Mouse (Mus musculus): ENCODE measurements around the gene Timd2. TPM values are rescaled to one million over a fixed set of nuclear protein-coding genes. Genes with fewer than 3 reads are reported as not detected.

Gene Timd2
- polyA plus RNA-seq, 1 experiment: not detected

DNA sequence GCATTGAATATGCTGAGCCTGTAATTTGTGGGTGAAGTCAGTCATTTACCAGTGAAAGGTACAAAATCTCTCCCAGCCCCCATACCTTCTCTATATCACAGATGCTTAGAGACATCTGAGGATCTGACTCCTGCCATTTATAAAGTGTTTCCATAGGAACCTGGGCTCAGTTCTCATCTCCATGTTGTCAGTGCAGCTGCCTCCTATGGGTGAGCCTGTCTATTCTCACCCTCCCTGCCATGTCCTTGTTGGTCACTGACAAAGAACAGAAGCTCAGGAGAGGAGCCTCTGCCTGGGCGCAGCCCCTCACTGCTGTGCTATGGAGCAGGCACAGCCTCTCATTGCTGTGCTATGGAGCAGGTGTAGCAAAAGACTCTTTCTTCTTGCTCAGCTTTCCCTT, 86.9 kb downstream of the Timd2 start:
- Histone ChIP-seq H3K27me3 (ENCODE audit: control insufficient read depth, insufficient read depth, insufficient read length) (no peaks in the 10 kb centered on the region), H3K36me3 (ENCODE audit: control insufficient read depth, insufficient read depth) (no peaks in the 10 kb centered on the region), H3K79me3 (ENCODE audit: low read depth) (no peaks in the 10 kb centered on the region), H3K79me2 (ENCODE audit: control insufficient read depth, insufficient read depth) (no peaks in the 10 kb centered on the region), H3K4me3 (ENCODE audit: insufficient read depth, poor library complexity, severe bottlenecking) (no peak overlapping the region), H3ac (ENCODE audit: control insufficient read depth, insufficient read length, low read depth) (no peak overlapping the region)
- TF ChIP-seq CTCF (IDR thresholded peaks at IDR 0.05; ENCODE audit: control insufficient read depth, insufficient read depth, insufficient read length): no peak
- TF ChIP-seq FOSL1 (IDR thresholded peaks at IDR 0.05; ENCODE audit: insufficient read depth, low read length, poor library complexity, severe bottlenecking): no peak
- TF ChIP-seq MAX (IDR thresholded peaks at IDR 0.05): no peak
- no peak for TF ChIP-seq CEBPB (IDR thresholded peaks at IDR 0.05; ENCODE audit: low read depth)
- TF ChIP-seq USF1 (IDR thresholded peaks at IDR 0.05; ENCODE audit: low read depth): no peak
- no peak for TF ChIP-seq MYOG (IDR thresholded peaks at IDR 0.05; ENCODE audit: control insufficient read depth, extremely low read depth, insufficient read length)
- no peak for TF ChIP-seq MYOD1 (IDR thresholded peaks at IDR 0.05; ENCODE audit: control insufficient read depth, insufficient read length, low read depth)

Other genes with a start within 250 kb of the Timd2 start
- not detected for gene Gm12169, start 182.8 kb downstream of the Timd2 start, polyA plus RNA-seq (2012; fragmentation: generic; extraction: Trizol)
- gene BC053393, start 135.5 kb downstream of the Timd2 start, polyA plus RNA-seq (2012; fragmentation: generic; extraction: Trizol): not detected
- gene Dppa1, start 77.8 kb downstream of the Timd2 start, polyA plus RNA-seq (2012; fragmentation: generic; extraction: Trizol): not detected
- not detected for gene Havcr1, start 28.0 kb upstream of the Timd2 start, polyA plus RNA-seq (2012; fragmentation: generic; extraction: Trizol)
- not detected for gene Timd4, start 103.7 kb upstream of the Timd2 start, polyA plus RNA-seq (2012; fragmentation: generic; extraction: Trizol)